Mouse (Mus musculus) testis, postnatal 10 days (tissue): Measurements from ENCODE around the gene Zfp831.

Experiments used
- DNase-seq: peaks from one replicate; pipeline ENCODE4 v3.0.0; 2021; ENCODE audit warnings: low spot score

Gene Zfp831

DNA sequence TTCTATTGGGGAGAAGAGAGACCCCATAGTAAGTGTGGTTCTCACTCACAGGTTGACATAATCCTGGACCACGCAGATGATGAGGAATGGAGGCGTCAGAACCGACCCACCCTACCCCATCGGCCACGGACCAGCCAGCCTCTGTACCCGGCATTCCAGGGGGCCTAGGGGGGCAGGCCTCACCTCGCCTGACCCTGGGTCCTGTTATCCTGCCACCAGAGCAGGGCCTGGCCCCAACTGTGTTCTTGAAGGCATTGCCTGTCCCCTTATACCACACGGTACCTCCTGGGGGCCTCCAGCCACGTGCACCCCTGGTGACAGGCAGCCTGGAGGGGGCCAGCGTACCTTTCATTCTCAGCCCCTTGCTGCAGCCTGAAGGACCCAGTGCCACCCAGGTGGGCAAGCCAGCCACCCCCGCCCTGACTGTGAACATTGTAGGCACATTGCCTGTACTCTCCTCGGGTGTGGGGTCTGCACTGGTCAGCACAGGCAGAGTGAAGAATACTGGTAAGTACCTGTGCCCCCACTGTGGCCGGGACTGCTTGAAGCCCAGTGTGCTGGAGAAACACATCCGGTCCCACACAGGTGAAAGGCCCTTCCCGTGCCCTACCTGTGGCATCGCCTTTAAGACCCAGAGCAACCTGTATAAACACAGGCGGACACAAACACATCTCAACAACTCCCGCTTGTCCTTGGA, at the start of gene Zfp831:
Gene Zfp831, plus strand, starts transcription at position 87 of the 697 bp plus-strand sequence.
- no peak for DNase-seq

DNA sequence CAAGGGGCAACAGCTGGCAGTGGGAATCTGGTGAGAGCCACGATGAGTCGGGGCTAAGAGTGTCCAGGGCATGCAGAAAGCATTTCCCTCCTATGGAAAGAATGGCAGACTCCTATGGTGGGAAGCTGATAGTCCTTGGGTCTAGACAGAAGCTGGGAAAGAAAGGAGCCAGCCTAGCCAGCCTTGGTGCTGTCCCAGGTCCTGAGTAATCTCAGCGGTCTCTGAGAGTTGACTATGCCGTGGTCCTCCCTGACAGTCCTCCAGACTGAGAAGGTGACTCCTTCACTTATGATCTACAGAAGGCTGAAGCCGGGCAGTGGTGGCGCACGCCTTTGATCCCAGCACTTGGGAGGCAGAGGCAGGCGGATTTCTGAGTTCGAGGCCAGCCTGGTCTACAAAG, 48.4 kb upstream of the Zfp831 start:
- no peak for DNase-seq

DNA sequence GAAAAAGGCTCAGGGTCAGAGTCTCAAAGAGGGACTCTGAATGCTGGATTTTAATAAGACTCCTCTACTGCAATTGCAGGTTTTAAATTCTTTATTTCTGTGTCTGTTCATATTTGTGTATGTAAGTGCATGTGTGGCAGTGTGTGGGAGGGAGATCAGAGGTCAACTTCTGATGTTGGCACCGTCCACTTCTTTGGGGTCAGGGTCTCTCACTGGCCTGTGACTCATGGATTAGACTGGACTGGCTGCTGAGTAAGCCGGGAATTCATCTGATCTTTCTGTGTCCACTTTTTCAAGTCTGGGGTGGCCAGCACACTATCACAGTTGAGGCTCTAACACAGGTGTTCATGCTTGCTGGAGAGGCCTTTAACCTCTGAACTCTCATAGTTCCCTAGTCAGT, 47.7 kb upstream of the Zfp831 start:
- no peak for DNase-seq

DNA sequence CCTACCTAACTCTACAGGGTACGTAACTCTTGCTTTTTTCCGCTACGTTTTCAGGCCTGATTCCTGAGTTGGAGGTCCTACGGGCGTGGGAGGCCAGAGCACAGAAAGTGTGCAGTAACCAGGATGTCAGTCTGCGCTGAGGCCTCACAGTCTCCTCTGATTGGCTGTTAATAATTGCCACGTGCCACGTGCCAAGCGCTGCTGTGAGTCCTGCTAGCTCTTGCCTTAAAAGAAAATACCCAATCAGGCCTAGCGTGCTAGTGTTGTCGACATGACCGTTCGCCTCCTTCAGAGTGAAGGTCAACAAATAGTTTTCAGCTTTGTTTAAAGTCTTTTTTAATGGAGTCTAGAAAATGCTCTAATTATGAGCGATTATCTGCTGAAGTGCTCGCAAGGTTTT, 46.9 kb upstream of the Zfp831 start:
- DNase-seq: no peak

DNA sequence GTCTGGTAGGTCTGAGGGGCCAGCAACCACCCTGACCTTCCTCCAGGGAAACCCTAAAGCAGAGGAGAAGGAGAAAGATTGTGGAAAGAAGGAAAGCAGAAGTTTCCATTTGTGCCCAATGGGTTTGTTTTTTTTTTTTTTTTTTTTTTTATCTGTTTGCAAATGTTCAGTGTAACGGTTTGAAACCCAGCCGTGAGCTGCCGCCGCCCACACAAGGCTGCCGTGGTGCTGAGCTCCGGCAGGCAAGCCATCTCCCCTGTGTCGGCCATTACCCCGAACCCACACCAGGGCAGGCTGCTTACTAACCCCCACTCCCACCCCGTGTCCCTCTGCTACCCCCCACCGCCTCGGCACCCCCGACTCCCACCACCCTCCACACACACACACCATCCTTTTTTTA, 44.9 kb upstream of the Zfp831 start:
- DNase-seq: no peak

DNA sequence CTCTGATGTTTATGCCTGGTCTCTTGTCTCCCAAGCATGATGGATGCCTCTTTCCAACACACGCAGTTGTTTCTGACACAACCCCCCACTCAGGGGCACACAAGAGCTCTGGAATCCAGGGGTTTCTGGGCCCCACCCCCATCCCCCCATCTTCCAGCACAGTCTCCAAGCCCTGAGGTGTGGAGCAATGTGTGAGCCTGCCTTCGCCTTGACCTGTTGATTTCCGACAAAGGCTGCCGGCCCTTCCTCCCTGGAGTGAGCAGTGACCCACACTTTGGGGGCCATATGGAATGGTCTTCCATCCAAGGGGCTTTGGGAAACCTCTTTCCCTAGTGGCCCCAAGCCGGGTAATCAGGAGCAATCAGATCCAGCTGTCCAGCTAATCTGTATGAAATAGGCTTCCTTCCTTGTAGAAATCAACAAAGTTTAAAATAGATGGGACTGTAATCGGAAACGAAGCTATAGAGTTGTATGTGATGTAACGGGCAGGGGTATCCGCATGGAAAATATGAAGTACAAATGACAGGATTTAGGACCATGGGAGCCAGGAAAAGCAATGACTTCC, 44.2 kb upstream of the Zfp831 start:
- DNase-seq: no peak

DNA sequence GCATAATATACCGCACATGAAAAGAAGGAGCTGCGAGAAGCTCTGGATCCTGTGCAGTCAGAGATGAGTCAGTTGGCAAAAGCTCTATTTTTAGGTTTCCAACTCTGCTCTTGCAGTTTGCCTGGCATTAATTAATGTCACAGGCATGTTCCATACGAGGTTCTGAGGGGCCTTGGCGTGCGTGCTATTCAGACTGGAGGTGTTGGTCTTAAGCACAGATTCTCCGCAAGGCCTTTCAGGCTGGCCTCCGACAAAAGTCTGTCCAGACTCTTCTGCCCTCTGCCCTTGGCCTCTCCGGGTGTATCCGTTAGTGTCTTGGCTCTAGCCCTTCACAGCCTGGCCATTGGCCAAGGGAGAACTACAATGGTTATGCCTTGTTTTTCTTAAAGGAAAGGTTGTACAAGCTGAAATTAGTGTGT, 43.5 kb upstream of the Zfp831 start:
- DNase-seq: peak; percentile 73

DNA sequence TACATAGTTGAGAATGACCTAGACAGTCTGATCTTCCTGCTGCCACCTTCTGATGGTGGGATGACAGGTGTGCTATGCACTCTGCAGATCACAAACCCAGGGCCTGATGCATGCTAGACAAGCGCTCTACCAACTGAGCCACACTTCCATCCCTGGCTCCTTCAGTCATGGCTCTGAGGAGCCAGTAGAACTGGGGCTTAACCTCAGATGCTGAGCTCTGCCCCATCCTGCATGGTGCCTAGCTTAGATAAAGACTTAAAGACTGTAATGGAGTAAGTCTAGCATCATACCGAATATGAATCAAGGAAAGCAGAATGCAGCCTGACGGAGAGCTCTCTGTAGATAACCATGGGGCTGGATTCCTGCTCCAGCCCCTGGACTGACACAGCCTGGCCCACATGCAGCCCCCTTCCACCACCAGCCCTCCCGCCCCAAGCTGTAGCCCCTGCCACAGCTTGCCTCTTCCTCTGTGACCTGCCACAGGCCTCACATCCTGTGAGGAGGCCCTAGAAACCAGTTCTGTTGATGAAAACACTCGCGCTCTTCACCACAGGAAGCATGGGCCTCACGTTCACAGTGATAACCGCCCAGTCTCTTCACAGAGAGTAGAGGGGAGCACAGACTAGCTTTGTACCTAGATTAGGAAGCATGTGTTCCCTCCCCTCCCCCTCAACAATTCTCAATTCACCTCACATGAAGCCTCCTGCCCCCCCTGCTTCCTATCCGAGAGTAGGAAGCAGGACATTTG, 41.2 kb upstream of the Zfp831 start:
- DNase-seq: no peak

DNA sequence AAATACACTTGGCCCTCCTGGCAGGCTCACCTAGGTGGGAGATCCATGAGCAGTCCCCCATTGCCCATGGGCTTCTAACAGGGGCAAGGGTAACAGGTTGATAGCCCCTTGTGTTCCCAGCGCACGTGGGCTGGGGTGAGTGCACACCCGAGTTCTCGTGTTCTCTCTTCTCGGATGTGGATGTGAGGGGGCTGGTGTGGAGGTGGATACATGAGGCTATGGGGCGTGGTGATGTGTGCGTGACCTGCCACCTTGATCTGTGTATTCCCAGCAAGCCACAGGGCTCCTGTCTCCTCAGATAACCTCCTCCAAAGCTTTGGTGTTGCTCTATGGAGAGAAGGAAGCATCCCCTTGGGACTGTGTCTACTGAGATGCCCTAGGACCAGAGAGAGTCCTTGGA, 40.0 kb upstream of the Zfp831 start:
- DNase-seq: no peak

DNA sequence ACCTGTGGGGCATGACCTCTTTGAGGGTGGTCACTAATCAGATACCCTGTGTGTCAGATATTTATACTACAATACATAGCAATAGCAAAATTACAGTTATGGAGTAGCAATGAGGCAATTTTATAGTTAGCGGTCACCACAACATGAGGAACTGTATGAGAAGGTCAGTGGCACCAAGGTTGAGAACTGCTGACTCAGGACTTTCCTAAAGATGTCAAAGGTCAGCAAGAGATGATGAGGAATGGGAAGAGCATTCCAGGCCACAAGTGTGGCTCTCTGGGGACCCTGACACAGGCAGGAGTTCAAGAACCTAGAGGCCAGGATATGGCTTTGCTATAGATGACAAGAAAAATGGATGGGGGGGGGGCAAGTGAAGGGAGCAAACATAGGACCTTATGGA, 38.3 kb upstream of the Zfp831 start:
- no peak for DNase-seq

DNA sequence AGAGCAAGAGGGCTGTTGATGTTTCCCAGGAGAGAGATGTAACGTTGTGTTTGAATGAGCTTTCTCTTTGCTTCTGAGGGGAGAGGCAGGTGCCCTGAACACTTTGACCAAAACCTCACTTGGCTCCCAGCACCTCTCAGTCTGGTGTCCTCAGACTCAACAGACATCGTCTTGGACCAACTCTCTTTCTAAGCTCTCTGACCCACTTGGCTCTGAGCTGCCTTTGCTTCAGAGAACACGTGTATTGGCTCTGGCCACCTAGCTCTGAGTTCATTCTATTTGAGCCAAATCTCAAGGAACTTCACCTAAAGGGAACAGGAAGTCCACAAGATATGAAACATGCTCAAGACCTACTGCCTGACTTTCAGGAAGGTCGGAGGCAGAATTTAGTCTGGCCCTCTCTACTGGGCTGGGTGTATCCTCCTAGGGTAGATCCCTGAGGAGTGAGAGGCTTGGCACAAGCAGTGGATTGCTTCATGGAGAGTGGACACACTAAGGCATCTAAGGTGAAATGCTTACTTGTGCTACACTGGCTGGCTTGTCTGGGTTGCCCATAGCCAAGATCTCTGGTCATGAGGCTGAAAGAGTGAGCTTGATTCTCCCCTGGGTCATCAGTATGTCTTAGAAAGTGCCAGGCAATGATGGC, 37.8 kb upstream of the Zfp831 start:
- DNase-seq: no peak

DNA sequence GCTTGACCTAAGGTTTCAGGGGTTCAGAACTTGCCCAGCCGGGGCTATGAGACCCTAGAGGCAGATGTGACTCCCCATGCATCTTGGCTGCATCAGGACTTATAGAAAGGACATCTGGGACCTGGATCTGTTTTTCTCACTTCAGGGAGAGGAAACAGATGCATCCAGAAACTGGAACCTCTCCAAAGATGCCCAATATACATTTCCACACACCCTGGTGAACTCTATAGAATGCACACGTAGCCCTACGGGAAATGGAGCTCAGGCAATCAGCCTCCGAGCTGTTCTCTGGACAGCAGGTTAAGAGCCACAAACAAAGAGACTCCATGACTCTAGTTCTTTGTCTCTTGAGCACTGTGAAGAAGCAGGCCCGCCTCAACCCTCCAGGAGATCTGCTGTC, 37.0 kb upstream of the Zfp831 start:
- DNase-seq: no peak

DNA sequence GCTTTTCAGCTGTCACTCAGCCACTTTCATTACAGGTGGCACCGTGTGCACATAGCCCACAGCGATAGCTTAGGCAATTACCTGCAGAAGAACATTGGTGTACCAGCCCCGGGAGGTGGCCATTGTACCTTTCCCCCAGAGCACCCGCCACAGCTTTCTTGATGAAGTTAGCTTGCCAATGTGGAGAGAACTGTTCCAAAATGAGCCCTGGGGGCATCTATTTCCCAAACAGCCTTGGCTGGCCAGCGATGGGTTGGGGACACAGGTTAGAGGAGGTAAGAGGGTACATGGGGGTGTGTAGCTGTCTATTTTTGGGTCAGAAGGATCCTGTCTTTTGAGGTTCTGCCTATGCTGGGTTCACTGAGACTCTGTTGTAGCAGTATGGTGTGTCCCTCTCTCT, 33.4 kb upstream of the Zfp831 start:
- no peak for DNase-seq

DNA sequence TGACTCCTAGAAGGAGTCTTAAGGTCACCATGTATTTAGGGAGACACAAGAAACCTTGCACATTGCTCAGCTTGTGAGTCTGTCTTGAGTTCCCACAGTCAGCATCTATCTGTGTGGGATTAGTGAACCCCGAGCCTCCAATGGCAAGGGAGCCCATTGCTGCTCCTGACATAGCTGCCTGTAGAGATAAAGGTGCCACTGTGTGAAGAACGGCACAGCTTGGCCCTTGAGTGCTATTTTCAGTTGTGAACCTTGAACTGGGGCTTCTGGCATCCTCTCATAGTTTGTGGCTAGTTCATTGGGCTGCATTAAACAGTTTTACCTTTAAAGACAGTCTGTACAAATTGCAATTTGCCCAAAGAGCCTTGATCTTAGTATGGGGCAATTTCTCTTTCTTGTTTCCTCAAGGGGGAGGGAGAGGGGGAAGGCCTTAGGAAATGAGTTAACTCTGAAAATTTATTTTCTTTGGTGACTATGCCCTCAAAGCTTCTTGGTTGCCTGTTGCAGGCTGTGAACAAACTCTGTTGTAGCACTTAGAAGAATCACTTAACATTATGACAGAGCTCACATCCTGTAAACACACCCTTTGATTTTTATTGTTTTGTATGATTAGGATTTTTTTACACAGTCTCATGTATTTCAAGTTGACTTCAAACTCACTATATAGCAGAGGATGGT, 30.8 kb upstream of the Zfp831 start:
- no peak for DNase-seq

DNA sequence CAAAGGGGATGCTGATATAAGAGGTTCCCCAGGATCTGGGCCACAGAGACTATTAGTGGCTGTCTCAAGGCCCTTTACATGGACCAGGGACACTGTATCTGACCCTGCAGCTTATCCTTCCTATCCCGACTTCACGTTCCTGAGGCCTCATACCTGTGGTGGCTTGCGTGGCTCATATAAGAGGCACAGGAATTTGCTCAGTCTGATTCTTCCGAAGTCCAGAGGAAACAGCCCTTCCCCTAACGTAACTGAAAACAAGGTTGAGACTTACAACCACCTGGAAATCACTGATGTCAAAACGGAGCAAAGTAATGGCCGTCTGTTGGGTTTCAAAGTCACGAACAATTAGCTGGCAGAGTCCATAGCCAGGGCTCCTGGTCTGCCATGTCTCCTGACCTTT, 30.1 kb upstream of the Zfp831 start:
- no peak for DNase-seq

DNA sequence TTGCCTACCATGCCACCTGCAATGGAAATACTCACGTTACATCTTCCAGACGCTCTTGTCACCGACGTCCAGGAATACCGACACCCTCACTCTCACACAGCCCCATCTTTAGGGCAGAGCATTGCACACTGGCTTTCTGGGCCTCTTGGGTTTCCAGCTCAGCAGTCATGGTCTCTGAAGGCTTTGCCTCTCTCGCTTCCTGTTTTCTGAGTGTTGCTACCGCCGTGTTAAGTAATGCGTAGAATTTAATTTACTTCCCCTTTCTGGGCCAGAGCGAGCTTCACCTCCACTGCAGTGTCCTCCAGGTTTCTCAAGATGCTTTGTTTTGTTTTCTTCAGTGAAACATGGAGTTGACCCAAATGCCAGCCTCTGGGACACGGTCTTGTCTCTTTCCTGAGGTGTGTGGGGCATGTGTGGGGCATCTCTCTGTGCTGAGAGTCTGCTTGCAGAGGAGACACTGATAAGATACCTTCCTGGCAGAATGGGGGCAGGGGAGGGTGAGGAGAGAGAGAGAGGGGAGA, 29.4 kb upstream of the Zfp831 start:
- no peak for DNase-seq

DNA sequence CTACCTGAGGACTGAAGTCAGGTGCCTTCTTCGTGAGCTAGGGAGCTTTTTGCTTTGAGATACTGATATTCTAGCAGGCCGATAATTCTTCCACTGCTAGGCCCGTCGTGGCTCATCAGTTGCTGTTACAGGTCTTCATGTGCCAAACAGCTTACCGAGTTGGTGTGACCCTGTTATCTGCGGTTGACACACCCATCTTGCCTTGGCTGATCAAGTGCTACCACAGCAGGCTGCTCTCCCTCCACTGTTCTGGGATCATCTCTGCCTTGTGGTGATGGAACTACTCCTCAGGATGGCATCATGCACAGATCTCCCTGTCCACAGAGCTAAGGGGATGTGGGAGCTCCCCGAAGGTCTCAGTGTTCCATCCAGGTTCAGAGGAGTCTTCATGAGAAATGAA, 21.5 kb upstream of the Zfp831 start:
- DNase-seq: no peak

DNA sequence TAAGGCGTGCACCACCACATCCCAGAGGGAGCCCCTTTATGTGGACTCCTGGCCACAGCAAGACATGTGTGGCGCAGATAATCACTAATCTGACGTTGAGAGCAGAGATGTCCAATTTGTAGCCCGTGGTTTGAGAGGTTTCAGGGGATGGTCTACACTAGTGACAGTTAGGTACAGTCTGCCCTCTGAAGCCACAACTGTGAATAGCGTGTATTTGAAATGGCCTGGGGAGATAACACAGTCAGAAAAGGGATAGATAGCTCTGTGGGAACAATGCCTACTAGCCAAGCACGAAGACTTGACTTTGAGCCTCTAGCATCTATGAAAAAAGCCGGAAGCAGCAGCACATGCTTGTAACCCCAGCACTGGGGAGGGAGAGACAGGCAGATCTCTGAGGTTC, 18.9 kb upstream of the Zfp831 start:
- DNase-seq: no peak

DNA sequence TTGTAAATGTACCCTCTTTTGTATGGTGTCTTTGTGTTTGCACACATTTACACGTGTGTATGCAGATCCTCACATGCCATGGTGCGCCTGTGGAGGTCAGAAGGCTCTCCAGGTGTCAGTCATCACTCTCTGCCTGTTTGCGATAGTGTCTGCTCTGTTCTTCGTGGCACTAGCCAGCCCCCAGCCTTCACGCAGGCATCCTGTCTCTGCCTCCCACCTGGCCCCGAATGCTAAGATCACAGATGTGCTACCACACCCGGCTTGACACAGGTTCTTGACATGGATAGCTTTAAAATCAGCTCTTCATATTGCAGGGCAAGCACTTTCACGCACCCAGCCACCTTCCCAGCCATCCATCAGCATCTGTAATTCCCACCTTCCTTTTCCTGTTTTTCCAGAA, 16.3 kb upstream of the Zfp831 start:
- DNase-seq: no peak

DNA sequence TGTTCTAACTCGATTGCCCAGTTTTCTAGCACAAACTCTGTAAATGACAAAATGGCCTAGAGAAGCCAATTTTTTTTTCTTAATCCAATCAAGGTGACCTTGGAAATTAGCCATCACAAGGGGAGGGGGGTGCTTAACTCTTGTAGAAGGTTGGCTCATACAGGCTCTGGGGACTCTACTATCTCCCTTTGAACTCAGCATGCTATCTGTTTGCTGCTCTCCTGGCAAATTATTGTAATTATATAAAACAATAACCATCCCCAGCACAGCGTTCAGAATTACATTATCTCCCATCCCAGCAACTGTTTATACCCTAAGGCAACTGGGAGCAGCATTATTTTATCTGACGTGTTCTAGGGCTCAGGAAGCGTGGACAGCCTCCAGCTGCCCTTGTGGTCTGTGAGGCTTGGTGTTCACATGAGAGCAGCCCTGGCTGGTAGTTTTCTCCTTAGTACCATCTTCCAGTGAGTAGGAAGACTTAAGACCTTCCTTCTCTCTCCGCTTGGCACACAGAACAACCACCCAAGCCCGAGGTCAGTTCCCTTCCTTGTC, 14.0 kb upstream of the Zfp831 start:
- no peak for DNase-seq

DNA sequence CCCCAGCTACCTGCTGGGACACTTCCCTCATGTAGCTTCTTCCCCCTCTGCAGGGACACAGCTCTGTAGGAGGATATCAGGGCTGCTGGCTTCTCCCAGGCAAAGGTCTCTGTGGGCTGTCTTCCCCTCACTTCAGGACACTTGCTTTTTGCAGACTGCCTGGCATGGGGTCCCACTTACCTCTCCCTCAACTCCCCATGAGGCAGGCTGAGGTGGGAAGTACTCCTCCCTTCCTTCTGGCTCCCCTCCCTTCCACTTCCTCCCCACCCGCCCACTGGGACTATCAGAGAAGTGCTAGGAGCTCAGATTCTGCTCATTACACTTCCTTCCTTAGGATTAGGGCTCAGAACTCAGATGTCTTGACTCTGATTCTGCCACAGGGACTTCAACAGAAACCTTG, 6.6 kb upstream of the Zfp831 start:
- DNase-seq: no peak

DNA sequence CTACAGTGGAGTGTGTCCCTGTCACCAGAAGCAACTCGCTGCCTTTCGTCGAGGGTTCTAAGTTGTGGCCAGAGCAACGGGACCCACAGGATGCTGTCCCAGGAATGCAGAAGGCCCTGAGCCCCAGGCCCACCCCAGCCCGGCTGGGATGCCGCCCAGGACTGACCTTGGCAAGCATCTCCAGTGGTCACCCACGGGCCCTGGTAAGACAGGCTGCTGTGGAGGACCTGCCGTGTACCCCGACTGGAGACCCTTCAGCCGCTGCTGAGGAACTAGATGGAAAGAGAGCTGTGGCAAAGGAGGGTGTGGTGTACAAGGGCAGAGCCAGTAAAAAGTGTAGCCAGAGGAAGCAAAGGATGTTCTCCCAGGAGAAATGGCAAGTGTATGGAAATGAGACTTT, 1.6 kb downstream of the Zfp831 start:
- no peak for DNase-seq
